Mouse (Mus musculus) monocyte, adult 5-6 weeks (primary cell): ENCODE measurements around the gene Ccdc65. TPM values are rescaled to one million over a fixed set of nuclear protein-coding genes. Genes with fewer than 3 reads are reported as not detected.

Experiments used
- ATAC-seq: fragments of 153-309, 156-312 bp; replicated peaks from 2 replicates; pipeline ENCODE4 v1.8.0; 2017; ENCODE audit warnings: mild to moderate bottlenecking; ENCODE audit not compliant: low TSS enrichment, insufficient number of reproducible peaks, severe bottlenecking, poor library complexity, low FRiP score
- total RNA-seq: library from RNA; stranded (forward); fragments of 200-1000, 200-491, 200-594 nt; gene quantifications from 3 replicates; pipeline ENCODE4 v1.2.3, GENCODE M21; 2017

Gene Ccdc65
- total RNA-seq, 1 experiment from 2014 or later, result not detected

DNA sequence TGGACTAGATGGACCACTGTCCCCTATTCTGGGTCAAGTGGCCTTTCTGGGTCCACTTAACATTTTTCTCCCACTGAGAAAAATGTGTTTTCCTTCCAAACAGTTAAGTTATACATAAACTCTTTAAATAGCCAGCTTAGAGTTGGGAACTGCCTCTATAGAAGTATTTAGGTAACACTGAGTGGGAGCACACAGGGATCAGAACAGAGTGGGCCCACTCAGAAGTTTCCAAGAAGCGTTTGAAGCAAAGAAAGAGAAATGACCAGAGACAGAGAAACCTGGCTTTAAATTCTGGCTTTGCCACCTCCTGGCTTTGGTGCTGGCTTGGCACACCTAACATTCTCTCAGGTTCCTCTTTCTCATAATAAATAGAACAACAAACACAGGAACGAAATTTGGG, 18.3 kb upstream of the Ccdc65 start:
- no peak for ATAC-seq

GRCm38 (mm10) chr15:98691486-98692147, 16.4 kb upstream of the Ccdc65 start:
- ATAC-seq, result no peak

DNA sequence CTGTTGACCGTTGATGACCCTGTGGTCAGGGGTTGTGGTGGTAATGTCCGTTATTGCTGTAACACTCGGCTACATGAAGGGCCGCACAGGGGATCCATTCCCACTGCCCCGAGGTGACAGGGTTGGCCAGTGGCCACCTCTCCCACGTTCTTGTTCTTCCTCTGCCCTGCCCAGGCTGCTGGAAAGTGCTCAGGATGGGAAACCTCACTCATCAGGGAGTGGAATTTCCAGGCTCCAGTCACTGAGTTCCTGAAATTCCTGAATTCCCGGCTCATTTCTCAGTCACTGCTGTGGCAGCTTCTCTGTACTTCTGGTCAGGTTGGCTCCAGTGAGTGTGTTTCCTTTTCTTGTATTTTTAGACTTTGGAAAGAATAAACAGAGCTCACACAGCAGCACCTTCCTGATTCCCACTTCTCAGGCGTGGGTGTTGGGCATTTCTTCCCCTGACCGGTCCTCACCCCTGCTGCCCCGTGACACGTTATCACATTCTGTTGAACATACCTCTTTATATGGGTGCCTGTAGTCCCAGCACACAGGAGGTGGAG, 15.8 kb upstream of the Ccdc65 start:
- no peak; the same call in 1 of the 2 replicates for ATAC-seq

DNA sequence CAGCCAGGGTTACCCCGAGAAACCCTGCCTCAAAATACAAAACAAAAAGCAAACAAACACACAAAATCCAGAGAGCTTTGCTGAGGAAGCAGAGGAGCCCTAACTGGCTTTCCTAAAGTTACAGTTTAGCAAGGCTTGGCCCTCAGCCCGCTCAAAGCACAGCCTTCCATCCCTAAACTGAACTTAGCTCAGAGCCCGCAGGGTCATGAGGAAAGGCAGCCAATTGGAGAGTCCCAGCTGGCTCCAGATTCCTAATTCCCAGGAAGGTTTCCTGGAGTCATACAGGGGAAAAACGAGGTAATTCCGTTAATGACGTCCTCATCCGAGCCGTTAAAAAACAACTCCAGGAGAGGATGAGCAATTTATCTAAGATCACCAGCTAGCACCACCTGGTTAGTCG, 12.3 kb upstream of the Ccdc65 start:
- no peak for ATAC-seq

DNA sequence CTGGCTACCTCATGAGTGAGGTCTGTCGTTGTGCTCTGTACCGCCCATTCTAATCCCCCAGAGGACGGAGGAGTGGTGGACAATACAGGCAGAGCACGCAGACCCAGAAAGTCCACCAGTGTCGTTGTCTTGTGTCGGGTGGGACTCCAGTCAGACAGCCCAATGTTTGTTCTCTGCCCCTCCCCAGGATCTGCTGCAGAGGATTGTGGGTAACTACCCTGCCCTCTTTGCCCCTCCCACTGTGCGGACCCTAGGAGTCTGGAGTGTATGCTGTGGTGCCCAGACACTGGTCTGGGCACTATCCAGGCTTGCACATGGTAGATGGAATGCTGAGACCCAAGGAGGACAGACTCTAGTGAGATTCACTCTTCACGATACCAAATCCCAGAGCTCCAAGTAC, 11.8 kb upstream of the Ccdc65 start:
- ATAC-seq, result no peak

DNA sequence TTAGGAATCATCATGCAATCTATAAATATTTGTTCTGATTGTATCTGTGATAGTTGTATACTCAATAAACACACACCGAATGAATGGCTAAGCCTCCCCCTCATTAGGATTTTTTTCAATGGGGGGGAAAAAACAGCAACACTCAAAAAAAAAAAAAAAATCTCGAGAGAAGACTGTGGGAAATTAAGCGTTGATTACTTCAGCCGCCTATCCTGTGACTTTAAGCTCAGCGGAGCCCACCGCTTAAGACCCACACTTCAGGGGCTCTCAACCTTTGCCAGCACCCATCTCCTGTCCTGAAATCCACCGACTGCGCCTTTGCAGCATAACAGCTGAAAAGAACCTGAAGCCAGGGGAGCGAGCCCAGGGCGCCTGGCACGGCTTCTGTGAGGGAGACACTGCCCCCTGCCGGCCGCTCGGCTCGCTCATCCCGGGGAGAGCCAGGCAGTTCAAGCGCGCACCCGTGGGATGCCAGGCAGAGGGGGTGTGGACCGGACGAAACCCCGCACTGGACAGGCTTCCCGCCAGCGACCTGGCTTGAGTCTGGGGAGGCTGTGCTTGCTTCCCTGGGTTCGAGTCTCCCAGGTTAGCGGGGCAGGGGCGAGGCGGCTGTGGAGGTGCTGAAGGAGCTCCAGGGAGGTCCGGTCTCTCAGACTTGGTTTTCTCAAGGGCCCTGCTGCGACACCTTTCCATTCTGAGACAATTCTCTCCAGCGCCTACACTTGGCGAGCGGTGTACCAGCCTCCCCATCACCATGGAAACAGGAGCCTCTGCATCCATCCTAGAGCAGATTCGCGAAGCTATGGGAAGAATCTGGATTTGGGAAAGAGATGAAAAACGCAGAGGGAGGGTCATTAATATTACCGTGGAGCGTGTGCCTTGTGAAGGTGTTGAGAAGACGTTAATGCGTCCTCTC, 8.6 kb upstream of the Ccdc65 start:
- peak; percentile 92 for ATAC-seq

DNA sequence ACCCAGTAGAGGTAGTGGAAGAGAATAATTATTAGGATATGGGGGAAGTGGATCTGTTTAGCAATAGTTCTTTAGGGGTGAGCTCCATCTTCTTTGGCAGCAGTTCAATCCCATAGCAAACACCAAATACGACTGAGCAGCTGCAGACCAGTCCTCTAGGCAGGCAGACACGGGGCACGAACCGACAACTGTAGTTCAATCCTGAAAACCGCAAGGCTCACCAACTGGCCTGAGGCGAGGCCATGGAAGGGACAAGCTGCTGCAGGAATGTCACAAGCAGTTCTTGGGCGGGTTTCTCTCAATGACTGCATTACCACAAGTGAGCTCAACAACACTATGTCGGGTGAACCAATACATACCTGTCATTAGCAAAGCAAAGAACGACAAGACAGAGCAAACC, 3.7 kb upstream of the Ccdc65 start:
- ATAC-seq, result no peak

DNA sequence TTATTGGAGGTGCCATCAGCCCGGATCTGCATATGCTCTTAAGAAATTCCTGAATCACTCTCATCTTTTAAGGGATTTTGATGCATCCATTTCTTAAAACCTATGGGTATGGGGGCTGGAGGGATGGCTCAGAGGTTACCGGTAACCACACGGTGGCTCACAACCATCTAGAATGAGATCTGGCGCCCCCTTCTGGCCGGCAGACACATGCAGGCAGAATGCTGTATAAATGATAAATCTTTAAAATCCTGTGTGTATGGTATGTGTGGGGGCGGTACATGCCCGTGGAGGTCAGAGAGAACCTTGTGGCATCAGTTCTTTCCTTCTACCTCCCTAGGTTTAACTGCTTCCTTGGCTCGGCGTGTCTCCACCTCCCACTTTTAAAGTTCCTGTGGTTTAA, 2.4 kb downstream of the Ccdc65 start:
- ATAC-seq, result peak; percentile 60; the same call in 1 of the 2 replicates

GRCm38 (mm10) chr15:98714230-98714652, 6.2 kb downstream of the Ccdc65 start:
- no peak for ATAC-seq

DNA sequence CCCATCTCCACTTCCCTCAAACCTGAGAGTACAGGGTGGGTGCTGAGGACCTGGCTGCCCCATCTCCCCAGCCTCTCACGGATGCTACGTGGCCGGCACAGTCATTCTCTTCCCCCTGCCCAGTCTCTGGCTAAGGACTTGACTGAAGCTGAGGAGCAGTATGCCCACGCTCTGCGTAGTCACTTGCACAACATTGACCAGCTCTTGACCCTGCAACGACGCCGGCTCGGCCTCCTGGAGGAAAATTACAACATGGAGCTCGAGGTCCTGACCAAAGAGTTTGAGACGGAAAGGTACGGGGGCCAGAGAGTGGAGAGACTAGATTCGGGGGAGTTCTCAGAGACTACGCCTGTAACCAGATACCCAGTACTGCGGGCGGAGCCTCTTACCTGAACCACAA, 9.3 kb downstream of the Ccdc65 start:
- ATAC-seq, result 0 out of 2 replicates have a peak, but pooled peaks have one; percentile 27

GRCm38 (mm10) chr15:98722191-98722590, 14.2 kb downstream of the Ccdc65 start:
- no peak for ATAC-seq

GRCm38 (mm10) chr15:98722854-98723253, 14.8 kb downstream of the Ccdc65 start:
- ATAC-seq, result no peak

DNA sequence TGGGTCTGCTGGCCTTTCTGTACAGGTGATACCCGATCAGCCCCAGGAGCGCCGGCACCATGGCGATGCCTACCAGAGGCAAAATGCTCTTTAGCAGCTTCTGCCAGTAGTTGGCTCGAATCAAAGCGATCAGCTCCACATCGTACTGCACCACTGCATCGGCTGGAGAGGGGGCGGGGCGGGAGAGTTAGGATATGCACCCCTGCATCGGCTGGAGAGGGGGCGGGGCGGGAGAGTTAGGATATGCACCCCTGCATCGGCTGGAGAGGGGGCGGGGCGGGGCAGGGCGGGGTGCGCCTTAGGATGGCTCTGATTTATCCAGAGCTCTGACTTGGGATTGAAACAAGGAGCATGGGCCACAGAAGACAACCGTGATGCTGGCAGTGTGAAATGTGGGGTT, 16.4 kb downstream of the Ccdc65 start:
- ATAC-seq, result no peak

DNA sequence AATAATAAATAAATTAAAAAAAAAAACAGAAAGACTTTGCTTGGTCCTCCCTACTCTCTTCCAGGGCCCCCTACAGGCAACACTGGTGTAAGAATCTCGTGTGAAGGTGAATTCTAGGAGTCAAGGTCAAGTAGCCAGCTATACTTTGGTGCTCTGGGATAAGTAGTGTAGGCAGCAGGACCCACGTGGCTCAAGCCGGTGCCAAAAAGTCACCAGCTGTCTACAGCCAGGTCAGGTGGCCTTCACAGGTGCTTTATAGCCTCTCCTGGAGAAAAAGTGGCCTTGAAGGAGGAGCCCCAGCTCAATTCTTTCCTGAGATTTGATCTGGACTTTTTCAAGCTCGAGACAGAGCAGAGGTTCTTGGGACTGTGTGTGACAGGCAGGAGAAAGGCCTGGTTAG, 18.1 kb downstream of the Ccdc65 start:
- ATAC-seq, result no peak

DNA sequence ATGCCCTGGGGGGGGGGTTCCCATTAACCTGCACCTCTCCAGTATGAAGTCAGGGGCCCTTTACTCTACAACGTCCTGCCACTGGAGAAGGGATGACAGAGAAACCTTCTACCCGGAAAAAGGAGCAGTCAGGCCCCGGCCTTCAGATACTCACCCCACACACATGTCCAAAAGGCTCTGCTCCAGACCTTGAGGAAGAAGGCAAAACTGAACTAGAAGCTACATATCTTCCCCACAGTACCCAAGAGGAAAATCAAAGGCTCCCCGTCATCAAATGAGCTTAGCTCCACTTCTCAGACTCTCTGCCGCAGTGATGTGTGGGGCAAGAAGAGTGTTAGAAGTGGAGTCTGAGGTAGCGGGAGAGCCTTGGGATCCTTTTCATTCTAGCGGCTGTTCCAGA, 18.7 kb downstream of the Ccdc65 start:
- no peak for ATAC-seq

- ATAC-seq, result peak; percentile 41
These were observed 19.7 kb downstream of the Ccdc65 start, which contains the start of gene Fkbp11 for GRCm38 (mm10) chr15:98727443-98728321. Gene Fkbp11 (minus strand): TSS chr15:98728198.

DNA sequence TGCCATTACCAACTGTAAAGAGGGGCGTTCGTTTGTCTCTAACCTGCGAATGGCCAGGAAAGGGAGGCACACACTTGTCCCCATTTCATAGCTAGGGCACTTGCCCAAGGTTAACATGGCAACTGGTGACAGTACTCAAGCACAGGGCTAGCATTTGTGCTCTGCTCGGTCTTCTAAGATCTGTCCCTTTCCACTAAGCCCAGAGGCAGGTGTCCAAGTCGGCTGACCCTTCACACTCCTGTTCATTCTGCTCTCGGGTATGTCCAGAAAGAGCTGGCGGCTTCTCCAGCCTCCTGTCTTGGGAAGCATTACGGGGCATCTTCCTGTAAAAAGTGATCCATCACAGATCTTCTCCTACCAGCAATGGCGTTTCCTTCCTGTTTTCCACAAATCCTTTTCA, 20.4 kb downstream of the Ccdc65 start:
- ATAC-seq, result no peak

DNA sequence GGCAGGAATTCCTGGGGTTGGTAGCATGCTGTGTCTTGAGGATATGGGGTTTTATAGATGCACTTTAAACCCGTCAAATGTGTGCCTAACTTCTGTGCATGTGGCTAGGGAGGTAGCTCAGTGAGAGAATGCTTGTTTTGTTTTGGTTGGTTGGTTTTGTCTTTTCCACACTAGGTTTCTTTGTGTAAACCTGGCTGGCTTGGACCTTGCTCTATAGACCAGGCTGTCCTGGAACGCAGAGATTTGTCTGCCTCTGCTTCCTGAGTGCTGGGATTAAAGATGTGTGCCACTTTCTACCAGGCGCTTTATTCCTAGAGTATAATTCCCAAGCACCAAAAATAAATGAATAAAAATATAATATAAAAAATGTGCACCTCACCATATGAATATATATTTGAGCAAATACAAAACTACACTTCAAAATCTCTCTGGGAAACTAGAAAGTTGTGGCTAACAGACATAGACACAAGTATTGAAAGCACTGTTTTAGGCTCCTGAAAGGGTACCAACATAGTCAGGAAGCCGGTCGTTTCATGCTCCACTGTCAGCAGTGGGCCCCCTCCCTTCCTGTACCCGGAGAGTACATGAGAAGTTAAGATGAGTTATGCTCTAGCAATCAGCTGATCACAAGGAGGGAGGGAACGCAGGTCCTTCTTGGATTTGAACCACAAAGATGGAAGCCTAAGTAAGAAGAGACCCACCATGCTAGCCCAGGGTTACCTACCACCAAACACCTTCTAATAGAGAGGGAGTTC, 22.0 kb downstream of the Ccdc65 start:
- no peak for ATAC-seq
